8 mouse cellular contexts compared by ENCODE assay signal in the genomic region with DNA sequence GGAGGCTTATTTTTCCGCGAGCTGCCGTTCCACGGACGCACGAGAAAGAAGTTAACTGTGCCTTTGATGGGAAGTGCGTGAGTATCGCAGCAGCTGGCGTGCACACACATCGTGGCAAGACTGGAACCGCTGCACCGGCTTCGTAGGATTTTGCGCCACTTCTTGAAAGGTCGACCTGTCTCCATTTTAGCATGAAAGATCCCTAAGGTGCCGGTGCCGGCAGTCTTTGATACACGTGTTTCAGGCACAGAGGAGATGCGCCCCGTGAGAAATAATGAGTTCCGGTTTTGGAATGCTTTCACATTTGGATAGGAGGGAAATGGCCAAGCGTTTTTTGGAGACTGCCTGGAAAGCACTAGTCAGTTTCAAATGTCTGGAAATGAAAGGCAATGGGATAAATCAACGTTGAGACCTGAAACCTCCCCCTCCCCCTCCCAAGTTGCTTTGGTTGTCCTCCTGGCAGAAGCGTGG. TPM values are rescaled to one million over a fixed set of nuclear protein-coding genes. Genes with fewer than 3 reads are reported as not detected.
DNase-seq lines count a peak whose midpoint lies in the region; ATAC-seq and TF ChIP-seq lines count a peak whose summit lies in the region.

No protein-coding gene starts in this region.

- WGBS in embryonic facial prominence, embryonic 13.5 days: under 1% methylated on average over 24 of the region's 24 CpGs
- under 1% methylated on average over 24 of the region's 24 CpGs for WGBS in heart, embryonic 12.5 days
- under 1% methylated on average over 24 of the region's 24 CpGs for WGBS in kidney, embryonic 15.5 days
- WGBS in neural tube, embryonic 14.5 days: under 1% methylated on average over 24 of the region's 24 CpGs

- peak overlapping the region; percentile 90 for H3K4me3 ChIP-seq in E14TG2a.4 (replicated peaks; ENCODE audit: low read length)
- peak overlapping the region; percentile 86 for H3K4me3 ChIP-seq in embryonic facial prominence, embryonic 13.5 days
- peak overlapping the region; percentile 71 for H3K4me3 ChIP-seq in heart, embryonic 12.5 days
- peak overlapping the region; percentile 91 for H3K4me3 ChIP-seq in kidney, embryonic 15.5 days (replicated peaks)
- peak overlapping the region; percentile 85 for H3K4me3 ChIP-seq in neural tube, embryonic 14.5 days (ENCODE audit: low read depth, low read length)

- peaks cover 42% of the 10 kb centered on the region for H3K4me1 ChIP-seq in E14TG2a.4 (replicated peaks; ENCODE audit: low read depth, low read length)
- H3K4me1 ChIP-seq in embryonic facial prominence, embryonic 13.5 days: peaks cover 29% of the 10 kb centered on the region
- H3K4me1 ChIP-seq in heart, embryonic 12.5 days (replicated peaks): peaks cover 11% of the 10 kb centered on the region
- H3K4me1 ChIP-seq in kidney, embryonic 15.5 days: peaks cover 38% of the 10 kb centered on the region
- H3K4me1 ChIP-seq in neural tube, embryonic 14.5 days (ENCODE audit: control insufficient read depth, insufficient read depth, low read length): peaks cover 12% of the 10 kb centered on the region

- ATAC-seq in embryonic facial prominence, embryonic 13.5 days (ENCODE audit: insufficient number of reproducible peaks, insufficient read depth, low FRiP score, low TSS enrichment, low read depth): 0 out of 2 replicates have a peak, but pooled peaks have one; percentile 0
- ATAC-seq in heart, embryonic 12.5 days (ENCODE audit: insufficient number of reproducible peaks, low FRiP score): no peak
- no peak for ATAC-seq in kidney, embryonic 15.5 days (replicated peaks; ENCODE audit: low FRiP score)
- ATAC-seq in neural tube, embryonic 14.5 days (ENCODE audit: low read depth): peak; percentile 1; the same call in 1 of the 2 replicates
- no peak for ATAC-seq in erythroid progenitor cell, adult 5-6 weeks (replicated peaks; ENCODE audit: low FRiP score, poor library complexity, severe bottlenecking)

- TF ChIP-seq CTCF in E14TG2a.4 (conservative IDR thresholded peaks at IDR 0.05; ENCODE audit: low read length): no peak

- no peaks in the 10 kb centered on the region for H3K9me3 ChIP-seq in E14TG2a.4 (ENCODE audit: low read length)
- no peaks in the 10 kb centered on the region for H3K9me3 ChIP-seq in embryonic facial prominence, embryonic 13.5 days
- H3K9me3 ChIP-seq in heart, embryonic 12.5 days (replicated peaks): no peaks in the 10 kb centered on the region
- H3K9me3 ChIP-seq in kidney, embryonic 15.5 days (replicated peaks): no peaks in the 10 kb centered on the region
- no peaks in the 10 kb centered on the region for H3K9me3 ChIP-seq in neural tube, embryonic 14.5 days (ENCODE audit: control insufficient read depth, low read length)

- peak; percentile 44 for DNase-seq in adrenal gland, adult 8-10 months
- DNase-seq in lung, adult 18-20 months: peak; percentile 39 to 47

- peak overlapping the region; percentile 68 for H3K9ac ChIP-seq in embryonic facial prominence, embryonic 13.5 days
- H3K9ac ChIP-seq in heart, embryonic 12.5 days: peak overlapping the region; percentile 63
- peak overlapping the region; percentile 56 for H3K9ac ChIP-seq in kidney, embryonic 15.5 days
- H3K9ac ChIP-seq in neural tube, embryonic 14.5 days (replicated peaks; ENCODE audit: low read depth, low read length): no peak overlapping the region; the same call in 1 of the 2 replicates

- H3K27ac ChIP-seq in embryonic facial prominence, embryonic 13.5 days: peak overlapping the region; percentile 90
- H3K27ac ChIP-seq in heart, embryonic 12.5 days (ENCODE audit: poor library complexity, severe bottlenecking): peak overlapping the region; percentile 49; the same call in 1 of the 2 replicates
- H3K27ac ChIP-seq in kidney, embryonic 15.5 days: peak overlapping the region; percentile 96
- H3K27ac ChIP-seq in neural tube, embryonic 14.5 days (ENCODE audit: low read depth, low read length): peak overlapping the region; percentile 45; the same call in 1 of the 2 replicates

- peaks cover 3% of the 10 kb centered on the region for H3K27me3 ChIP-seq in E14TG2a.4 (ENCODE audit: insufficient read depth, low read length)
- peaks cover 7% of the 10 kb centered on the region for H3K27me3 ChIP-seq in embryonic facial prominence, embryonic 13.5 days
- H3K27me3 ChIP-seq in heart, embryonic 12.5 days (replicated peaks): peaks cover 42% of the 10 kb centered on the region
- H3K27me3 ChIP-seq in kidney, embryonic 15.5 days: no peaks in the 10 kb centered on the region
- no peaks in the 10 kb centered on the region for H3K27me3 ChIP-seq in neural tube, embryonic 14.5 days (ENCODE audit: control insufficient read depth, insufficient read depth, low read length)

- peaks cover 23% of the 10 kb centered on the region for H3K36me3 ChIP-seq in E14TG2a.4 (ENCODE audit: insufficient read depth, low read length)
- H3K36me3 ChIP-seq in embryonic facial prominence, embryonic 13.5 days: no peaks in the 10 kb centered on the region
- no peaks in the 10 kb centered on the region for H3K36me3 ChIP-seq in heart, embryonic 12.5 days
- no peaks in the 10 kb centered on the region for H3K36me3 ChIP-seq in kidney, embryonic 15.5 days
- no peaks in the 10 kb centered on the region for H3K36me3 ChIP-seq in neural tube, embryonic 14.5 days (ENCODE audit: control insufficient read depth, insufficient read depth, low read length)

- H3K4me2 ChIP-seq in embryonic facial prominence, embryonic 13.5 days: peak overlapping the region; percentile 65
- peak overlapping the region; percentile 80 for H3K4me2 ChIP-seq in heart, embryonic 12.5 days
- peak overlapping the region; percentile 71 for H3K4me2 ChIP-seq in kidney, embryonic 15.5 days
- peak overlapping the region; percentile 78 for H3K4me2 ChIP-seq in neural tube, embryonic 14.5 days (ENCODE audit: low read depth, low read length)

RNA-seq across cellular contexts. Expression of a gene that starts 0.8 kb away (rescaled TPM):
- total RNA-seq in adrenal gland, adult 8-10 months (2022): 10 to 100 TPM; 35.8 to 50.7 (median 42.2) TPM
- polyA plus RNA-seq in embryonic facial prominence, embryonic 13.5 days (2015; fragmentation: Nextera tagmentation; extraction: Ambion mirVana): 32.6 and 36.7 TPM in 2 replicates
- polyA plus RNA-seq in heart, embryonic 12.5 days (2016; fragmentation: Nextera tagmentation; extraction: Ambion mirVana): 11.1 and 13.3 TPM in 2 replicates
- 26.6 and 27.9 TPM in 2 replicates for polyA plus RNA-seq in kidney, embryonic 15.5 days (2015; fragmentation: Nextera tagmentation; extraction: Ambion mirVana)
- 29.8 and 35.1 TPM in 2 replicates for polyA plus RNA-seq in neural tube, embryonic 14.5 days (2014; fragmentation: Nextera tagmentation; extraction: Ambion mirVana)
- total RNA-seq in erythroid progenitor cell, adult 5-6 weeks (2015; ENCODE audit: low replicate concordance): 2.5 and 4.6 TPM in 2 replicates
- total RNA-seq in erythroid progenitor cell, adult 5-6 weeks (2017; ENCODE audit: low replicate concordance): 1.4 and 1.8 TPM in 2 replicates

Comparison
In these comparisons a context has a peak if more than half of its experiments do, and no peak if none do; other contexts are left out.
1. ATAC-seq: peak in embryonic facial prominence, embryonic 13.5 days (single experiment) and neural tube, embryonic 14.5 days (single experiment); none in heart, embryonic 12.5 days (single experiment), kidney, embryonic 15.5 days (single experiment) and erythroid progenitor cell, adult 5-6 weeks (single experiment).
2. H3K27ac ChIP-seq: peak in every context shown above with its lines; median percentile 96 in kidney, embryonic 15.5 days; 90 in embryonic facial prominence, embryonic 13.5 days; 49 in heart, embryonic 12.5 days; 45 in neural tube, embryonic 14.5 days.
3. Peak in every context shown above with its lines, with median percentiles within 50 percentile points of each other: H3K4me3 ChIP-seq and H3K4me2 ChIP-seq.